Mouse (Mus musculus): ENCODE measurements around the gene Noc4l. TPM values are rescaled to one million over a fixed set of nuclear protein-coding genes. Genes with fewer than 3 reads are reported as not detected.

The Noc4l gene
- polyA plus RNA-seq, 1 experiment: 96.6 TPM

- TF ChIP-seq GATA1 (IDR thresholded peaks at IDR 0.05; ENCODE audit: borderline replicate concordance, low read length) (no peak), FLI1 (IDR thresholded peaks at IDR 0.05; ENCODE audit: low read length) (no peak)
- Histone ChIP-seq H3K4me3 (replicated peaks) (no peak overlapping the region), H3K9me3 (no peaks in the 10 kb centered on the region), H3K36me3 (replicated peaks; ENCODE audit: low read length) (no peaks in the 10 kb centered on the region), H3K4me1 (peaks cover 37% of the 10 kb centered on the region), H3K27me3 (replicated peaks) (peaks cover 56% of the 10 kb centered on the region)
These were observed 43.3 kb downstream of the Noc4l start for GRCm38 (mm10) chr5:110609868-110610267.

- peaks cover 55% of the 10 kb centered on the region for H3K27me3 ChIP-seq (replicated peaks)
- no peaks in the 10 kb centered on the region for H3K9me3 ChIP-seq
- H3K4me3 ChIP-seq (replicated peaks): no peak overlapping the region
- TF ChIP-seq FLI1 (IDR thresholded peaks at IDR 0.05; ENCODE audit: low read length): no peak
- TF ChIP-seq GATA1 (IDR thresholded peaks at IDR 0.05; ENCODE audit: borderline replicate concordance, low read length): no peak
- H3K4me1 ChIP-seq: peaks cover 37% of the 10 kb centered on the region
- no peaks in the 10 kb centered on the region for H3K36me3 ChIP-seq (replicated peaks; ENCODE audit: low read length)
These were observed 43.8 kb downstream of the Noc4l start for GRCm38 (mm10) chr5:110609425-110609824.

DNA sequence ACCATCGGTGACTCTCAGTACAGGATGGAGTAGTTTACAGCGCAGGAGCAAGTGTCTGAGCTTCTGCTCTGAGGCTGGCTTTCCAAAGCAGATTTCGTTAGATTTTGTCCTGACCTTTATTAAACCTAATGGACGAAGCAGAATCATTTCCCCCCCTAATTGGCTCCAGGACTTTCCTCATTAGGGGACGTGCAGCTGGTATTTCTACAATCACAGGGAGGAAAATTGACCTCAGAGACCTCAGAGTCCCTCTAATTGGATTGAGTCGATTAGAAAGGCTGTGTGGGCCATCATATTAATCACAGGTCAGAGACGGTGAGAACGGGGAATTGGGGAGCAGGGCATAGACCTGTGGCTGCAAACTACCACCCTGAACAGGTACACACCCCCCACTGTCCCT is 44.3 kb downstream of the Noc4l start:
- Histone ChIP-seq H3K9me3 (no peaks in the 10 kb centered on the region), H3K4me1 (peaks cover 37% of the 10 kb centered on the region)
- no peak for TF ChIP-seq GATA1 (IDR thresholded peaks at IDR 0.05; ENCODE audit: borderline replicate concordance, low read length)
- TF ChIP-seq FLI1 (IDR thresholded peaks at IDR 0.05; ENCODE audit: low read length): no peak

DNA sequence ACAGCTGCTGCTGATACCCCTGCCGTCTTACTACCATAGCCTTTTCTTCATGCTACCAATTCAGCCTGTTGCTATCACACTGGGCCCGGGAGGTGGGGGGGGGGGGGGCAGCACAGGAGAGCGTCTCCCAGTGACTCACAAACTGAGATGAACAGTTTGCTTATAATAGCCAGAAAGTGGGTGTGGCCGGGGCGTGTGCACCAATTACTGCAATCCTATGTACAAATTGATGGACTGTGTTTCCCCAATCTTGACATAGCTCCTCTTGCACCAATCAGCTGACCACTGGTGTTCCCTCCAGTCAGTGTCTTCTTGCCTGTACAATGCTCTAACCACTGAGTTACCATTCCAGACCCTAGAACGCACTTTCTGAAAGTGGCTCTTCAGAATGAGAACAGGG is 44.9 kb downstream of the Noc4l start:
- Histone ChIP-seq H3K36me3 (replicated peaks; ENCODE audit: low read length) (no peaks in the 10 kb centered on the region), H3K9me3 (no peaks in the 10 kb centered on the region), H3K27me3 (replicated peaks) (peaks cover 58% of the 10 kb centered on the region), H3K4me3 (replicated peaks) (no peak overlapping the region), H3K4me1 (peaks cover 37% of the 10 kb centered on the region)
- TF ChIP-seq FLI1 (IDR thresholded peaks at IDR 0.05; ENCODE audit: low read length): no peak
- TF ChIP-seq GATA1 (IDR thresholded peaks at IDR 0.05; ENCODE audit: borderline replicate concordance, low read length): no peak

More for the DNA sequence above, 44.3 kb downstream of the Noc4l start:
- Histone ChIP-seq H3K4me3 (replicated peaks) (no peak overlapping the region), H3K36me3 (replicated peaks; ENCODE audit: low read length) (no peaks in the 10 kb centered on the region), H3K27me3 (replicated peaks) (peaks cover 56% of the 10 kb centered on the region)

DNA sequence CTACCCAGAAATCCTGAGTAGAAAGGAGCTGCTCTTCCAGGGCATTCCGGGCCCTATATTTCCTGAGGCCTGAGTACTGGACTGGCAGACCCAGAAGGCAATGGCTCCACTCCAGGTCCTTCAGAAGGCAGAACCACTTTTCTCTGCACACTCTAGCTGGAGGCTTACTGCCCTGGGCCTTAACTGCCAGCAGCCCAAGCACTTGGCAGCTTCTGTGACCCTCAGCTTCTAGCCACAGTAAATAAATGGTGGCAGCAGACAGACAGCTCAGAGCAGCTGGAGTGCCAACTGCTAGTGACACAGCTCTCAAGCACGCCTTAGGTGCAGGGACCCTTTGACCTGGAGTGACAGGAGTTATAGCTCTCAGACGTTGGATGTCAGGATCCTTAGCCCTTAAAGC is 45.5 kb downstream of the Noc4l start:
- TF ChIP-seq FLI1 (IDR thresholded peaks at IDR 0.05; ENCODE audit: low read length) (no peak), GATA1 (IDR thresholded peaks at IDR 0.05; ENCODE audit: borderline replicate concordance, low read length) (no peak)

GRCm38 (mm10) chr5:110605531-110606221 is 47.5 kb downstream of the Noc4l start:
- Histone ChIP-seq H3K36me3 (replicated peaks; ENCODE audit: low read length) (no peaks in the 10 kb centered on the region), H3K4me1 (peaks cover 29% of the 10 kb centered on the region), H3K27me3 (replicated peaks) (peaks cover 78% of the 10 kb centered on the region), H3K9me3 (no peaks in the 10 kb centered on the region), H3K4me3 (replicated peaks) (no peak overlapping the region)
- TF ChIP-seq FLI1 (IDR thresholded peaks at IDR 0.05; ENCODE audit: low read length) (no peak), GATA1 (IDR thresholded peaks at IDR 0.05; ENCODE audit: borderline replicate concordance, low read length) (no peak)

More for the DNA sequence above, 45.5 kb downstream of the Noc4l start:
- Histone ChIP-seq H3K36me3 (replicated peaks; ENCODE audit: low read length) (no peaks in the 10 kb centered on the region), H3K4me3 (replicated peaks) (no peak overlapping the region), H3K9me3 (no peaks in the 10 kb centered on the region), H3K27me3 (replicated peaks) (peaks cover 64% of the 10 kb centered on the region), H3K4me1 (peaks cover 37% of the 10 kb centered on the region)

DNA sequence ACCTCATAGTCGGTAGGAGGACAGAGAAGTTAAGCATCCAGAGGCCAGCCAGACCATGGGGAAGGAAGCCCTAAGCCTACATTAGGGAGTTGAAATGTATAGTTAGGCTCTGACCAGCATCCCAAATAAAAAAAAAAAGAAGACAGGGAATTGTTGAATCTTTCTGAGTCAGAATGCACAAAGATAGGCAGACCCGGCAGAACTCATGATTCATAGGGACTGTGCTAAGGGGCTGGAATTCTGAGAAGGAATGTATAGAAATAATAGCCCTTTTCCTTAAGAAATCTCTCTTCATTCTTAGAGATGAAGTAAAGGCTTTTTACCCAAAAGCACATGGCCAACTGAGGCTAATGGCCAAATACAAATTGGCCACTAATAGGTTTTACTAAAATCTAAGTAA is 48.9 kb downstream of the Noc4l start:
- Histone ChIP-seq H3K27me3 (replicated peaks) (peaks cover 75% of the 10 kb centered on the region), H3K4me3 (replicated peaks) (no peak overlapping the region), H3K9me3 (no peaks in the 10 kb centered on the region), H3K4me1 (peaks cover 21% of the 10 kb centered on the region), H3K36me3 (replicated peaks; ENCODE audit: low read length) (no peaks in the 10 kb centered on the region)
- TF ChIP-seq FLI1 (IDR thresholded peaks at IDR 0.05; ENCODE audit: low read length) (no peak), GATA1 (IDR thresholded peaks at IDR 0.05; ENCODE audit: borderline replicate concordance, low read length) (no peak)

DNA sequence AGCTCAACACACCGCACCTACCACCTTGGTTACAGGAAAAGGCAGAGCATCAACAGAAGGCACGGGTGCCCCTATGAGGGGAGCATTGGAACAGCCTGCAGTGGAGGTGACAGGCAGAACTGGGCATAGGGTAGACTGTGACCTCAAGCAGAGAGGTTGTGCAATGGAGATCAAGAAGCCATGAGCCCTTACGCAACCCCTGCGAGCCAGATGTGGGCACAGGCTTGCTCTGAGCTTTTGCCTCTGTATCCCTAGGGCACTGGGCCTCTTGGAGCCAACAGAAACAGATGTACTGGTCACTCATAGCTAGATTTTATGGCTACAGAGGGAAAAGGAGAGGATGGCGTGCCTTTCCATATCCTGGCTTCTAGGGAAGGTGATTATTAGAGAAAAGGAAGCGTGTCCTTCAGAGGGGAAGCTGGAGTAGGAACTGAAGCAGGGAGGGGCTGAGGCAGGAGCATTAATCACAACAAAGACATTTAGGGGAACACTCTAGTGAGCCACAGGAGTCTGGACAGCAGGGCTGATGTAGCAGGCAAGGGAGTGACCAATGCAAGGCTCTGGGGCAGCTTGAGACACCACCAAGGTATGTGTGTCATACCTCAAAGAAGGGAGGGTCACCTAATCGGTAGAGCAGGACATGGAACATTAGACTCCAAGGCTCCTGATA is 50.1 kb downstream of the Noc4l start:
- H3K36me3 ChIP-seq (replicated peaks; ENCODE audit: low read length): no peaks in the 10 kb centered on the region
- H3K9me3 ChIP-seq: no peaks in the 10 kb centered on the region
- peaks cover 78% of the 10 kb centered on the region for H3K27me3 ChIP-seq (replicated peaks)
- TF ChIP-seq GATA1 (IDR thresholded peaks at IDR 0.05; ENCODE audit: borderline replicate concordance, low read length) (no peak), FLI1 (IDR thresholded peaks at IDR 0.05; ENCODE audit: low read length) (no peak)
- H3K4me3 ChIP-seq (replicated peaks): peak overlapping the region; percentile 20
- H3K4me1 ChIP-seq: peaks cover 25% of the 10 kb centered on the region

Other genes starting within 250 kb of the Noc4l start
- 66.5 and 136 TPM in 2 replicates for gene Fbrsl1, start 204.9 kb downstream of the Noc4l start, polyA plus RNA-seq (2012; ENCODE audit: insufficient read depth, low replicate concordance)
- not detected in 2 replicates for gene Galnt9, start 109.1 kb downstream of the Noc4l start, polyA plus RNA-seq (2012; ENCODE audit: insufficient read depth, low replicate concordance)
- gene Ddx51, start within 50 bp of the Noc4l start, polyA plus RNA-seq (2012; ENCODE audit: insufficient read depth, low replicate concordance): 2.4 and 3.2 TPM in 2 replicates
- gene Ep400, start 117.3 kb upstream of the Noc4l start, polyA plus RNA-seq (2012; ENCODE audit: insufficient read depth, low replicate concordance): 18.5 and 24.0 TPM in 2 replicates
- 7.8 and 56.8 TPM in 2 replicates for gene Pus1, start 127.2 kb upstream of the Noc4l start, polyA plus RNA-seq (2012; ENCODE audit: insufficient read depth, low replicate concordance)
- 46.2 and 157 TPM in 2 replicates for gene Ulk1, start 156.7 kb upstream of the Noc4l start, polyA plus RNA-seq (2012; ENCODE audit: insufficient read depth, low replicate concordance)
- gene Hscb, start 186.4 kb upstream of the Noc4l start, polyA plus RNA-seq (2012; ENCODE audit: insufficient read depth, low replicate concordance): 36.6 and 64.3 TPM in 2 replicates
- 1.2 and 1.3 TPM in 2 replicates for gene Chek2, start 186.6 kb upstream of the Noc4l start, polyA plus RNA-seq (2012; ENCODE audit: insufficient read depth, low replicate concordance)
- gene Ttc28, start 226.4 kb upstream of the Noc4l start, polyA plus RNA-seq (2012; ENCODE audit: insufficient read depth, low replicate concordance): 6.7 TPM in 2 replicates

Data from megakaryocyte, embryonic 14.5 days (primary cell).